Mouse (Mus musculus) midbrain, postnatal 0 days (tissue): Measurements from ENCODE around the gene Ddb2. TPM values are rescaled to one million over a fixed set of nuclear protein-coding genes. Genes with fewer than 3 reads are reported as not detected.

ENCODE experiments used
- ATAC-seq: fragments of 200-750 bp; cut with Nextera tagmentation; 2 replicates; pipeline ENCODE4 v1.8.0; 2017; ENCODE audit warnings: moderate number of reproducible peaks, mild to moderate bottlenecking, moderate TSS enrichment, moderate library complexity; ENCODE audit not compliant: low FRiP score
- DNase-seq: peaks from one replicate; pipeline ENCODE4 v3.0.0-alpha.2; 2015; ENCODE audit warnings: low spot score
- H3K27ac ChIP-seq: fragments of 300-500 bp; sonication (generic); 2 replicates; pipeline ENCODE4 v1.5.1; 2014; ENCODE audit warnings: low read depth, mild to moderate bottlenecking, low read length, mixed read lengths
- H3K27me3 ChIP-seq: fragments of 300-500 bp; sonication (generic); 2 replicates; pipeline ENCODE4 v1.6.1; 2014; ENCODE audit warnings: low read length, control low read depth, mixed read lengths; ENCODE audit not compliant: insufficient read depth
- H3K36me3 ChIP-seq: fragments of 300-500 bp; sonication (generic); 2 replicates; pipeline ENCODE4 v1.6.1; 2014; ENCODE audit warnings: low read length, control low read depth, mixed read lengths; ENCODE audit not compliant: insufficient read depth
- H3K4me1 ChIP-seq: fragments of 300-500 bp; sonication (generic); 2 replicates; pipeline ENCODE4 v1.6.1; 2014; ENCODE audit warnings: mild to moderate bottlenecking, control low read depth, antibody characterized with exemption, low read length, mixed read lengths; ENCODE audit not compliant: insufficient read depth
- H3K4me2 ChIP-seq: fragments of 300-500 bp; sonication (generic); 2 replicates; pipeline ENCODE4 v1.6.1; 2014; ENCODE audit warnings: low read depth, mild to moderate bottlenecking, low read length, mixed read lengths; ENCODE audit not compliant: poor library complexity, severe bottlenecking
- H3K4me3 ChIP-seq: fragments of 300-500 bp; sonication (generic); 2 replicates; pipeline ENCODE4 v1.5.1; 2014; ENCODE audit warnings: low read depth, mild to moderate bottlenecking, low read length, moderate library complexity
- H3K9ac ChIP-seq: fragments of 300-500 bp; sonication (generic); replicated peaks from 2 replicates; pipeline ENCODE4 v1.6.1; 2014; ENCODE audit warnings: mild to moderate bottlenecking, low read length, moderate library complexity, mixed read lengths; ENCODE audit not compliant: poor library complexity, severe bottlenecking
- H3K9me3 ChIP-seq: fragments of 300-500 bp; sonication (generic); 2 replicates; pipeline ENCODE4 v1.6.1; 2016; ENCODE audit warnings: low read length, control low read depth
- CTCF ChIP-seq: IDR thresholded peaks from 2 replicates; pipeline ENCODE4 v1.5.1; 2016; ENCODE audit warnings: antibody characterized with exemption, mild to moderate bottlenecking
- WGBS: fragments of 180-500 bp; shearing (Covaris S2); extraction: QIAGEN DNeasy Blood & Tissue Kit; methylation state at CpG from one replicate; pipeline ENCODE4 v1.1.7; 2014; 5-methylcytosine and 5-hydroxymethylcytosine counted together
- polyA plus RNA-seq: library from polyadenylated mRNA; unstranded; fragments of >200 nt; fragmentation: Nextera tagmentation; extraction: Ambion mirVana; gene quantifications from 2 replicates; pipeline ENCODE4 v1.2.1, GENCODE M21; 2015
- total RNA-seq: library from RNA; depleted of rRNA; stranded (reverse); fragments of >200 nt; gene quantifications from 2 replicates; pipeline ENCODE4 v1.2.3, GENCODE M21; 2014

The Ddb2 gene
- total and polyA plus RNA-seq, 2 experiments from 2014 or later = 7.9 to 13.4 TPM

- H3K9ac ChIP-seq = peak overlapping the region; percentile 56
- no peak for TF ChIP-seq CTCF
- peak overlapping the region; percentile 58 for H3K4me3 ChIP-seq
- H3K4me1 ChIP-seq = no peaks in the 10 kb centered on the region
- WGBS = under 1% methylated on average over 50 of the region's 52 CpGs
- no peaks in the 10 kb centered on the region for H3K9me3 ChIP-seq
- H3K4me2 ChIP-seq = peak overlapping the region; percentile 100
- peak overlapping the region; percentile 12; the same call in 1 of the 2 replicates for H3K27ac ChIP-seq
- ATAC-seq (no peak; the same call in 1 of the 2 replicates), DNase-seq (peak; percentile 37)
- 0 out of 2 replicates have a peak, but pooled peaks cover 10% of the 10 kb centered on the region for H3K27me3 ChIP-seq
- H3K36me3 ChIP-seq = no peaks in the 10 kb centered on the region
These were observed 19.7 kb upstream of the Ddb2 start for GRCm38 (mm10) chr2:91256256-91257125.

- H3K4me3 ChIP-seq = peak within 1 kb of the TSS; percentile 58
- peak within 1 kb of the TSS; percentile 56 for H3K9ac ChIP-seq
- DNase-seq (no peak), ATAC-seq (no peak)
- H3K4me2 ChIP-seq = peak within 1 kb of the TSS; percentile 100
- H3K4me1 ChIP-seq = no peaks in the 10 kb centered on the region
- TF ChIP-seq CTCF = no peak
- H3K27ac ChIP-seq = peak within 1 kb of the TSS; percentile 12; the same call in 1 of the 2 replicates
- no peaks in the 10 kb centered on the region for H3K36me3 ChIP-seq
- no peaks in the 10 kb centered on the region for H3K9me3 ChIP-seq
- under 1% methylated on average over 27 of the region's 27 CpGs for WGBS
- H3K27me3 ChIP-seq = 0 out of 2 replicates have a peak, but pooled peaks cover 10% of the 10 kb centered on the region
These were observed 18.9 kb upstream of the Ddb2 start, which contains the start of gene Pacsin3 for GRCm38 (mm10) chr2:91255661-91256150. Gene Pacsin3 (plus strand): TSS chr2:91255954.

GRCm38 (mm10) chr2:91254725-91255380 lies 18.1 kb upstream of the Ddb2 start:
- TF ChIP-seq CTCF = no peak
- H3K4me2 ChIP-seq = no peak overlapping the region
- no peaks in the 10 kb centered on the region for H3K36me3 ChIP-seq
- H3K9me3 ChIP-seq = no peaks in the 10 kb centered on the region
- H3K9ac ChIP-seq = no peak overlapping the region
- no peak overlapping the region for H3K4me3 ChIP-seq
- no peak overlapping the region for H3K27ac ChIP-seq
- no peak for DNase-seq
- H3K27me3 ChIP-seq = 0 out of 2 replicates have a peak, but pooled peaks cover 10% of the 10 kb centered on the region
- 34% methylated on average over 8 of the region's 8 CpGs for WGBS
- H3K4me1 ChIP-seq = no peaks in the 10 kb centered on the region
- no peak for ATAC-seq

GRCm38 (mm10) chr2:91252512-91252911 lies 15.7 kb upstream of the Ddb2 start:
- ATAC-seq = no peak

GRCm38 (mm10) chr2:91252001-91252400 lies 15.2 kb upstream of the Ddb2 start:
- H3K27ac ChIP-seq = no peak overlapping the region
- H3K27me3 ChIP-seq = 0 out of 2 replicates have a peak, but pooled peaks cover 3% of the 10 kb centered on the region
- no peaks in the 10 kb centered on the region for H3K4me1 ChIP-seq
- no peak overlapping the region for H3K9ac ChIP-seq
- no peak overlapping the region for H3K4me3 ChIP-seq
- no peak overlapping the region for H3K4me2 ChIP-seq
- no peak for ATAC-seq
- DNase-seq = no peak
- 80% methylated on average over 4 of the region's 4 CpGs for WGBS
- H3K9me3 ChIP-seq = no peaks in the 10 kb centered on the region
- no peaks in the 10 kb centered on the region for H3K36me3 ChIP-seq
- TF ChIP-seq CTCF = no peak

More at GRCm38 (mm10) chr2:91252512-91252911, 15.7 kb upstream of the Ddb2 start:
- Histone ChIP-seq H3K27me3 (0 out of 2 replicates have a peak, but pooled peaks cover 7% of the 10 kb centered on the region), H3K4me3 (no peak overlapping the region), H3K4me1 (no peaks in the 10 kb centered on the region), H3K4me2 (no peak overlapping the region), H3K27ac (no peak overlapping the region), H3K36me3 (no peaks in the 10 kb centered on the region), H3K9me3 (no peaks in the 10 kb centered on the region), H3K9ac (no peak overlapping the region)
- no peak for TF ChIP-seq CTCF
- 59% methylated on average over 4 of the region's 4 CpGs for WGBS
- no peak for DNase-seq
